Mouse (Mus musculus) liver, embryonic 11.5 days (tissue): ENCODE results near the gene Kalrn. TPM values are rescaled to one million over a fixed set of nuclear protein-coding genes. Genes with fewer than 3 reads are reported as not detected.

Source experiments
- ATAC-seq: fragments of 200-750 bp; cut with Nextera tagmentation; replicated peaks from 2 replicates; pipeline ENCODE4 v1.8.0; 2017; ENCODE audit warnings: moderate number of reproducible peaks, mild to moderate bottlenecking, moderate TSS enrichment, moderate library complexity; ENCODE audit not compliant: low FRiP score
- DNase-seq: peaks from one replicate; pipeline ENCODE4 v3.0.0-alpha.2; 2017; ENCODE audit warnings: low spot score
- H3K27ac ChIP-seq: fragments of 300-500 bp; sonication (generic); 2 replicates; pipeline ENCODE4 v1.5.1; 2014; ENCODE audit warnings: mild to moderate bottlenecking, low read depth, low read length, control low read depth
- H3K27me3 ChIP-seq: fragments of 300-500 bp; sonication (generic); replicated peaks from 2 replicates; pipeline ENCODE4 v1.6.1; 2014; ENCODE audit warnings: low read length, mixed read lengths; ENCODE audit not compliant: control insufficient read depth, insufficient read depth
- H3K36me3 ChIP-seq: fragments of 300-500 bp; sonication (generic); 2 replicates; pipeline ENCODE4 v1.6.1; 2014; ENCODE audit warnings: mild to moderate bottlenecking, low read length, moderate library complexity, mixed read lengths; ENCODE audit not compliant: control insufficient read depth, insufficient read depth
- H3K4me1 ChIP-seq: fragments of 300-500 bp; sonication (generic); replicated peaks from 2 replicates; pipeline ENCODE4 v1.6.1; 2014; ENCODE audit warnings: low read length, mixed read lengths; ENCODE audit not compliant: control insufficient read depth, insufficient read depth
- H3K4me2 ChIP-seq: fragments of 300-500 bp; sonication (generic); 2 replicates; pipeline ENCODE4 v1.6.1; 2014; ENCODE audit warnings: mild to moderate bottlenecking, control low read depth, moderate library complexity
- H3K4me3 ChIP-seq: fragments of 300-500 bp; sonication (generic); 2 replicates; pipeline ENCODE4 v1.5.1; 2014; ENCODE audit warnings: low read depth, low read length, control low read depth
- H3K9ac ChIP-seq: fragments of 300-500 bp; sonication (generic); 2 replicates; pipeline ENCODE4 v1.6.1; 2014; ENCODE audit warnings: low read depth, low read length, control low read depth
- H3K9me3 ChIP-seq: fragments of 300-500 bp; sonication (generic); 2 replicates; pipeline ENCODE4 v1.6.1; 2016; ENCODE audit warnings: low read length, inconsistent platforms, mixed read lengths; ENCODE audit not compliant: control insufficient read depth
- WGBS: fragments of 180-500 bp; shearing (Covaris S2); extraction: QIAGEN DNeasy Blood & Tissue Kit; methylation state at CpG from one replicate; pipeline ENCODE4 v1.1.7; 2014; 5-methylcytosine and 5-hydroxymethylcytosine counted together
- polyA plus RNA-seq: library from polyadenylated mRNA; unstranded; fragments of >200 nt; fragmentation: Nextera tagmentation; extraction: Ambion mirVana; gene quantifications from 2 replicates; pipeline ENCODE4 v1.2.1, GENCODE M21; 2014

Gene Kalrn
- polyA plus RNA-seq, 1 experiment from 2014 or later = 25.1 TPM

DNA sequence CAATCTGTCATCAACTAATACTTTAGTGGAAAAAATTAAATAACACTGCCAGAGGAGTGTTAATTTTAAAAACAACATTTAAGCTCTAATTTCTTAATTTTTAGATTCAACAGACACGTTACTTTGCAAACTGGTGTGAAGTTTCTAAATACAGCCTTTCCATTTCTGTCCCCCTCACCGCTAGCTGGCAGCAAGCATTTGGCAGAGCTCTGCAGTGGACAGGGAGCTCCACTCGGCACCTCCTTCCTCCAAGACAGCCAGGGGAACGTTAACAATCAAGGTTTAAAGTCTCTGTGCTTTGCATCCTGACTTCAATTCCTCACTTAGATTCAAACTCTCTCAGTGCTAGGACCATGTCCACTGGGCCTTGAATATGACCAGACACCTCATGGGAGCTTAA is 106.7 kb downstream of the Kalrn start:
- Histone ChIP-seq H3K27ac (no peak overlapping the region), H3K36me3 (no peaks in the 10 kb centered on the region), H3K4me3 (no peak overlapping the region), H3K4me2 (no peak overlapping the region), H3K9ac (no peak overlapping the region), H3K4me1 (peaks cover 4% of the 10 kb centered on the region; the same call in 1 of the 2 replicates), H3K27me3 (no peaks in the 10 kb centered on the region), H3K9me3 (no peaks in the 10 kb centered on the region)
- no peak for DNase-seq
- no peak for ATAC-seq
- WGBS = 49% methylated on average over 4 of the region's 4 CpGs

DNA sequence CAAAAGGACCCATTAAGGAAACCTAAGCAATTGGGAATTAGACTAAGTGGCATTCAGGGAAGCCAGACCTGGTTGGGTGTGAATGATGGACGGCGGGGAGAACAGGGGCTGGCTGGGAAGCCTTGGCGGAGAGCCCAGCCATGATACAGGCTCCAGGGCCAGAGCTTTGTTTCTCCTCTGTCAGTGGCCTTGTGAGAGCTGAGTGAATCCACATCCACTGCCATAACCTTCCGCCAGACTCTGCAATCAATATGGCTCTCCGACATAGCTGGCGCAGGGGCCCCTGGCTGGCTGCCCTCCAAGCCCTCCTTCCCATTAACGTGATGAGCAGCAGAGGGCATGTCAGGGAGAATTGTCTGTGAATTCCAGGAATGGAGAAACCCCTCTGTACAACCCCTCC is 117.0 kb downstream of the Kalrn start:
- H3K36me3 ChIP-seq = no peaks in the 10 kb centered on the region

DNA sequence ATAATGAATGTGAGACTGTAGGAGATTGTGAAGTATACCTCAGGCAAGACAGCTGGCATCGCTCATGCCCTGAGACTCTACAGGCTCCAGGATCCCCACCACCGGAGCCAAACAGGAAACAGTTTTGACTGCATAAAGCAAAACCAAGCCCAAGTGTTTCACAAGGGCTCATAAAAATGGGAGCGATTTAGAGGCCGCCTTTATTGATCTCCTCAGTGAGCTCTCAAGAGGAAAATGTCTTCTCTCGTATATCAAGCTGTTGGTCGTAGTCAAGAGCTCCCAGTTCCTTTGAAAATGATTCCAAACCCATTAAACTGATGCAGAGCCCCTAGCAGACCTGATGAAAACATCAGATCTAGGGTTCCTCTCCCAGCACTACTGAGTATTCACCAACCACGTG is 127.7 kb downstream of the Kalrn start:
- Histone ChIP-seq H3K27me3 (no peaks in the 10 kb centered on the region), H3K4me2 (no peak overlapping the region), H3K36me3 (no peaks in the 10 kb centered on the region), H3K27ac (no peak overlapping the region), H3K4me3 (no peak overlapping the region), H3K4me1 (peaks cover 5% of the 10 kb centered on the region; the same call in 1 of the 2 replicates), H3K9ac (no peak overlapping the region), H3K9me3 (no peaks in the 10 kb centered on the region)
- WGBS = 74% methylated on average over 7 of the region's 7 CpGs
- ATAC-seq (no peak), DNase-seq (no peak)

More for the DNA sequence above, 117.0 kb downstream of the Kalrn start:
- no peaks in the 10 kb centered on the region for H3K27me3 ChIP-seq
- H3K4me1 ChIP-seq = 0 out of 2 replicates have a peak, but pooled peaks cover 2% of the 10 kb centered on the region
- H3K27ac ChIP-seq = no peak overlapping the region
- no peak overlapping the region for H3K9ac ChIP-seq
- 64% methylated on average over 7 of the region's 7 CpGs for WGBS
- no peak overlapping the region for H3K4me3 ChIP-seq
- no peak overlapping the region for H3K4me2 ChIP-seq
- DNase-seq (no peak), ATAC-seq (no peak)
- no peaks in the 10 kb centered on the region for H3K9me3 ChIP-seq

DNA sequence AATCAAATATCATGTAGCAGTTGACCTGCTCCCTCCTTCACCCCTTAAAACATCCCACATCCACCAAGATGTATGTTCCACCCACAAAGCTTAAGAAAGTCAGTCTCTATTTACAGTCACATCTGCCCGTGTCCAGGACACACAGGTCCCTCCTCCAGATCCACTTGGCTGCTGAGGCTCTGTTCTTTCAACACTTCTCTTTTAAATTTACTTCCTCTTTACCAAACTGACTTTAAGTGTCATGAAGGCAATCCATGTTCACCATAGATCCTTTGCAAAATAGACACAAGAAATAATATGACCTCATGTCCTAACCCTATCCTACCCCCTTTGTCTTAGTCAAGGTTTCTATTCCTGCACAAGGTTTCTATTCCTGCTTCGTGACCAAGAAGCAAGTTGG is 131.6 kb downstream of the Kalrn start:
- H3K27ac ChIP-seq = no peak overlapping the region
- no peaks in the 10 kb centered on the region for H3K36me3 ChIP-seq
- DNase-seq (no peak), ATAC-seq (no peak)
- H3K4me2 ChIP-seq = no peak overlapping the region
- H3K9ac ChIP-seq = no peak overlapping the region
- no peaks in the 10 kb centered on the region for H3K27me3 ChIP-seq
- 52% methylated on average over 2 of the region's 2 CpGs for WGBS
- H3K4me3 ChIP-seq = no peak overlapping the region
- H3K9me3 ChIP-seq = no peaks in the 10 kb centered on the region
- peaks cover 5% of the 10 kb centered on the region; the same call in 1 of the 2 replicates for H3K4me1 ChIP-seq

DNA sequence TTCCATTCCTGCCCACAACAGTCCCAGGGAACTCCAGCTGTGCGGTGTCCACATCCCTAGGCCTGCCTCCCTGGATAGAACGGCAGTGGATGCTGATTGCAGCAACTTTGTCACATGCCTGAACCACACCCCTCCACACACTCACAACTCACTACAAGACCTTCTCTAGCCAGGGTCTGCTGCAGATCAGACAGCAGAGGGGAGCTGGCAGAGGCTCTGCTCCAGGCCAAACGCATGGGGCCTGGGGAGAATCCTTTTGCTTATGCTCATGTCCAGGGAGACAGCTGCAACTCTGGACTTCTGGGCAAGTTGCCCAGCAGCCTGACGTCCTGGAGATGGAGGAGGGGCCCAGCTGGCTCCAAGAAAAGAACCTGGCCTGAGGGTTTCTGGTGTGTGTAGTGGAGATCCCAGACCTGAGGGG is 132.3 kb downstream of the Kalrn start:
- Histone ChIP-seq H3K27me3 (no peaks in the 10 kb centered on the region), H3K9me3 (no peaks in the 10 kb centered on the region), H3K4me1 (peaks cover 5% of the 10 kb centered on the region; the same call in 1 of the 2 replicates), H3K27ac (peak overlapping the region; percentile 11; the same call in 1 of the 2 replicates), H3K4me3 (no peak overlapping the region), H3K36me3 (no peaks in the 10 kb centered on the region), H3K4me2 (no peak overlapping the region), H3K9ac (no peak overlapping the region)
- WGBS = 53% methylated on average over 4 of the region's 4 CpGs
- no peak for DNase-seq
- ATAC-seq = no peak; the same call in 1 of the 2 replicates

DNA sequence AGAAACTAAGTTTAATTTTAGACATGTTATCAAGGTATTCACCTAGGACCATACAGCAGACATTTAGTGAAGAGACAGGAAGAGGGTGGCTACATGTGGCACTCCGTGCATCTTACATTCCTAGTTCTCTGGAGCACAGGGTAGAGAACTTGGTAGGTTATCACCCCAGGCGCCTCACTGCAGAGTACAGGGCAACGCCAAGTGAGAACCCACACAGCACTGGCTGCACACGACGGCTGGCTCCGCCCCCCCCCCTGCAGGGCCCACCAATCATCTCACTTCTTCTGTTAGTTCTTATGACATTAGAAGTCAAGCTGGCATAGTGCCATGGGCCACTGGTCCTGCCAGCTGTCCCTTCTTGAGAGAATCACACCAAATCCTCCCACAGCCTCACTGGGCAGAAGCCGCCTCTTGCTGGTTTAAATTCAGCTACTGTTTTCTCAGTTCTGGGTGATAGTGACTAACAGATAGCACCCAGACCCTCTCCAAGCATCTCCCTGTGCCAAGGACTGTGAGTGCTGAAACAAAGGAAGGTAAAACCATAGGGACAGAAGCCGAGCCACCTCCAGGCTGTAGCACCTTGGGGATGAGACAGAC is 133.2 kb downstream of the Kalrn start:
- peak overlapping the region; percentile 11; the same call in 1 of the 2 replicates for H3K27ac ChIP-seq
- H3K36me3 ChIP-seq = no peaks in the 10 kb centered on the region
- DNase-seq (no peak), ATAC-seq (no peak)
- no peak overlapping the region for H3K9ac ChIP-seq
- H3K27me3 ChIP-seq = no peaks in the 10 kb centered on the region
- no peak overlapping the region for H3K4me2 ChIP-seq
- H3K4me3 ChIP-seq = no peak overlapping the region
- 80% methylated on average over 8 of the region's 8 CpGs for WGBS
- H3K4me1 ChIP-seq = peaks cover 5% of the 10 kb centered on the region; the same call in 1 of the 2 replicates
- no peaks in the 10 kb centered on the region for H3K9me3 ChIP-seq

DNA sequence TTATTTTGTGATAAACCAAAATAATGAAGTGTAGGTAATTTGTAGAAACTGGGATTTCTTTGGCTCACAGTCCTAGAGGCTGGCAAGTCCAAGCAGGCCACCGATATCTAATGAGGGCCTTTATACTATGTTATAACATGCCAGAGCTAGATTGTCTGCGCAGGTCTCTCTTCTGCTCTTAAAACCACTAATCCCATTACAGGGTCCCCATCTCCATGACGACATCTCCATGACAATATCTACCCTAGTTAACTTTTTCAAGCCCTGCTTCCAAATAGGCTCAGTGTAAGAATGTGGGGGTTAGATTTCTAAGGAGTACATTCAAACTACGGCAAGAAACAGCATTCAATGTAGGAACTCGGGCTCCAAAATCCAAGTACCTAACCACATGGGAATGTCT is 143.2 kb downstream of the Kalrn start:
- no peak overlapping the region for H3K27ac ChIP-seq
- ATAC-seq (no peak), DNase-seq (no peak)
- H3K27me3 ChIP-seq = no peaks in the 10 kb centered on the region
- no peaks in the 10 kb centered on the region; the same call in 1 of the 2 replicates for H3K4me1 ChIP-seq
- no peak overlapping the region for H3K9ac ChIP-seq
- 78% methylated on average over 5 of the region's 5 CpGs for WGBS
- no peak overlapping the region for H3K4me2 ChIP-seq
- no peaks in the 10 kb centered on the region for H3K9me3 ChIP-seq
- H3K36me3 ChIP-seq = no peaks in the 10 kb centered on the region
- no peak overlapping the region for H3K4me3 ChIP-seq

DNA sequence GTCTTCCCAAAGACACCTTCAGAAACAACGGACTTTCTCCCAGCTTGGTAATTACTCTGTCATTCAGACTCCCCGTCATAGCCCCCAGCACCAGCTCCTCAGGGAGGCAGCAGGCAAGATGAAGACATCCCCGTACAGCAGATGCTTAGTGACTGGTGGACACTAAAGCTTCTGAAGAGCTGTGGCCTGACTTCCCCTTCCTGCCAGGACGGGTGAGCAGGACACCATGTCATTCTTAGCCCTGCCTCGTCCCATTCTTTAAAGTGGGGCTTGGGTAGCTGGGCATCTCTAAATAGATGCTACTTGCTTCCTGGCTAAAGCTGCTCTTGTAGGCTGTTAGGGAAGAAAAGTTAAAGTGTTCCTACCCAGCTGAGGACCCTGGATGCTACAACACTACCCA is 145.7 kb downstream of the Kalrn start:
- WGBS = 55% methylated on average over 5 of the region's 5 CpGs
- no peak overlapping the region for H3K9ac ChIP-seq
- no peak overlapping the region for H3K27ac ChIP-seq
- no peaks in the 10 kb centered on the region for H3K36me3 ChIP-seq
- no peaks in the 10 kb centered on the region for H3K9me3 ChIP-seq
- DNase-seq = no peak
- no peaks in the 10 kb centered on the region; the same call in 1 of the 2 replicates for H3K4me1 ChIP-seq
- H3K4me2 ChIP-seq = no peak overlapping the region
- no peak overlapping the region for H3K4me3 ChIP-seq
- no peaks in the 10 kb centered on the region for H3K27me3 ChIP-seq
- no peak for ATAC-seq

DNA sequence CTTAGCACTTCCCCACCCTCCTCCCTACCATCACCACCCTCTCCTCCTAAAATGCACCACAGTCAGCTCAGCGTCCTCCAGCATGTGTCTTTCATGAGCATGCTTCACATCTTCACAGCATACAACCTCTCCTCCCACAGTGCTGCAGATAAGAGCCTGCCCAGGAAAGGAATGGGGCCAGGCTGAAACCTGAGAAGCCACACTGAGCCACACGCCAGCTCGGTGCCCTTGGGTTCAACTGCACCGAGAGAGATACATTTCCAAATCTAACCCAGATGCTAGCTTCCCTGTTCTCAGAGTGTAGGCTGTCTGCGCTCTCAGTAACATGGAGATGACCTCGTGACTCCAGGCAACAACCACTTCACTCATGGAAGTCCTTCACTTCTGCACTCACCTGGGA is 151.9 kb downstream of the Kalrn start:
- no peak overlapping the region for H3K9ac ChIP-seq
- 36% methylated on average over 6 of the region's 6 CpGs for WGBS
- ATAC-seq = no peak
- H3K4me2 ChIP-seq = no peak overlapping the region
- H3K9me3 ChIP-seq = no peaks in the 10 kb centered on the region
- H3K27me3 ChIP-seq = no peaks in the 10 kb centered on the region
- H3K36me3 ChIP-seq = no peaks in the 10 kb centered on the region
- peaks cover 6% of the 10 kb centered on the region for H3K4me1 ChIP-seq
- H3K27ac ChIP-seq = no peak overlapping the region
- H3K4me3 ChIP-seq = no peak overlapping the region
- no peak for DNase-seq
